Mouse (Mus musculus): Measurements from ENCODE around the gene Atp2a1.
"Not testable (repeated sequence)": the region's sequence is repeated elsewhere in the genome, so short reads cannot be mapped to it uniquely, and the experiment has no call there.

Gene Atp2a1

GRCm38 (mm10) chr7:126463004-126463403 is at the start of gene Atp2a1:
Gene Atp2a1, minus strand, starts transcription at chr7:126463108.
- in situ Hi-C loops (cut with MboI, MseI) = no loop called here

GRCm38 (mm10) chr7:126511287-126511686 is 48.4 kb upstream of the Atp2a1 start:
- in situ Hi-C loops (cut with MboI, MseI) = no loop called here

DNA sequence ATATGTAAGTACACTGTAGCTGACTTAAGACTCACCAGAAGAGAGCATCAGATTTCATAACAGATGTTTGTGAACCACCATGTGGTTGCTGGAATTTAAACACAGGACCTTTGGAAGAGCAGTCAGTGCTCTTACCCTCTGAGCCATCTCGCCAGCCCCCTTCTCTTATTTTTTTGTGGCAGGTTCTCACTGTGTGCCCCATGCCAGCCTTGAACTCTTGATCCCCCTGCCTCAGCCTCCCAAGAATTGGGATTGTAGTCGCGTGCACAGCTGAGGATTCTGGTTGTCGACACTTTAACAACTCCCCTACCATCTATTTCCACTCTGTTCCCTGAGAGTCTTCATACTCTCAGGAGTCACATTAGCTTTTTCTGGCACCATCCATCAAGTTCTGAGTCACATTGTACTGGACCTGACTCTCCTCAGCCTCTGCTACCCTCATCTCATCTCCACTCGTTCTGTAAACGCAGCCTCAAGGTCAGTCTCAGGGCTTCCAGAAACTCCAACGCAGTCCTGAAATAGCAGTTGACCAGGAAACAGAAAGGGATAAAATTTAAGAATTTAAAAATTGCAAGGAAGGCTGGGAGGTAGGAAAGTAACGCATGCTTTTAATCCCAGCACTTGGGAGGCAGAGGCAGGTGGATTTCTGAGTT is 44.3 kb upstream of the Atp2a1 start:
- in situ Hi-C loops (cut with MboI, MseI) = no loop called here

GRCm38 (mm10) chr7:126504913-126505312 is 42.0 kb upstream of the Atp2a1 start:
- in situ Hi-C loops (cut with MboI, MseI) = no loop called here

- in situ Hi-C loops (cut with MboI, MseI) = no loop called here
These were observed 40.5 kb upstream of the Atp2a1 start, which contains the start of gene Atxn2l for GRCm38 (mm10) chr7:126503273-126503878. Gene Atxn2l, minus strand, starts transcription at chr7:126503437.

- in situ Hi-C loops (cut with MboI, MseI) = no loop called here
These were observed 39.8 kb upstream of the Atp2a1 start for GRCm38 (mm10) chr7:126502751-126503150.

DNA sequence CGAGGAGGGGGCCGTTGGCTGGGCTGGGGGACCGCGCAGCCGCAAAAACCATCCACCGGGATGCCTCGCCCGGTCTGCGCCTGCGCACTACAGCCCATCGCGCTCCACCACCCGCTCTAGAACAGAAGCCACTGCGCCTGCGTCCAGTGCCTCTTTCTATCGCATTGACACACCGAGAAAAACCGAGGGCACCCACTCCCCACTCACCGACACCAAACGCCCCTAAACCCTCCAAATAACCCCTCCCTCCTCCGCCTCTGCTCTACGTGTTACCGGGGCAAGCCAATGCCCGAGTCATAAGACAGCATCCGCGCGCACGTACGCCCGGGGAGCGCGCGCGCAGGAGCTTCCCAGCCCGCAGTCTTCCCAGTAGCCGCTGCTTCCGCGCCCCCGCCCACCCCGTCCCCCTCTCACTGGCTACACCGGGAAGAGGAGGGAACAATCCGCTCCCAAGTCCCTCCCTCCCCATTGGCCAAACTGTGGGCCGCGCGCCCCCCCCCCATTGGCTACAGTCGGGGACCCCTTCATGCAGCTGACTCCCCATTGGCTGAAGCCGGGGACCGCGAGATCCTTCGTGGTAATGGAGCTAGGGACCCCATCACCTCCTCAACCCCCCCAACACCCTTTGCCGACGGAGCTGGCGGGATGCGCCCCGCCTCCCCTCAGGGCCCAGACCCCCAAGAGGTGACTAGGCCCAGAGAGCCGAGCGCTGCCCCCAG is 39.3 kb upstream of the Atp2a1 start:
- in situ Hi-C loops (cut with MboI, MseI) = no loop called here

- in situ Hi-C loops (cut with MboI, MseI) = no loop called here
These were observed 38.7 kb upstream of the Atp2a1 start for GRCm38 (mm10) chr7:126501684-126502022.

- in situ Hi-C loops (cut with MboI, MseI) = no loop called here
These were observed 36.5 kb upstream of the Atp2a1 start for GRCm38 (mm10) chr7:126499416-126499815.

- in situ Hi-C loops (cut with MboI, MseI) = no loop called here
These were observed 35.1 kb upstream of the Atp2a1 start for GRCm38 (mm10) chr7:126497966-126498365.

DNA sequence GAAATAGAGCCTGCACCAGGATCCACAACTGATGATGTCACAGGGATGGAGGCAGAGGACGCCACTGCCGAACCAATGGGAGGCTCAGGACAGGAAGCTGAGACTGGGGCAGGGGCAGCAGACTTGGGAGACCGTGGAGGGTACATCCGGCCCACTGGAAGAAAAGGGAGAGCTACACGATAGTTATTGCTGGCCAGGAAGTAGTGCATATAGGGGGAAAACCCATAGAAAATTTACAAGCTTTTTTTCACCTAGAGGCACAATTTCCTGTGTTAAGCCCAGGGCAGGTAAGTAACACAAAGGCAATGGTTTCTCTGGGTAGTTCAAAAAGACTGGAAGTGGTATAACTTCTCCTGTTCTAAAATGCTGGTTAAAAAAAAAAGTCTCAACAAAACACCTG is 33.6 kb upstream of the Atp2a1 start:
- in situ Hi-C loops (cut with MboI, MseI) = no loop called here

- in situ Hi-C loops (cut with MboI, MseI) = no loop called here
These were observed 31.2 kb upstream of the Atp2a1 start for GRCm38 (mm10) chr7:126494120-126494519.

GRCm38 (mm10) chr7:126491973-126492372 is 29.1 kb upstream of the Atp2a1 start:
- in situ Hi-C loops (cut with MboI, MseI) = no loop called here

GRCm38 (mm10) chr7:126491005-126491404 is 28.1 kb upstream of the Atp2a1 start:
- in situ Hi-C loops (cut with MboI, MseI) = no loop called here

DNA sequence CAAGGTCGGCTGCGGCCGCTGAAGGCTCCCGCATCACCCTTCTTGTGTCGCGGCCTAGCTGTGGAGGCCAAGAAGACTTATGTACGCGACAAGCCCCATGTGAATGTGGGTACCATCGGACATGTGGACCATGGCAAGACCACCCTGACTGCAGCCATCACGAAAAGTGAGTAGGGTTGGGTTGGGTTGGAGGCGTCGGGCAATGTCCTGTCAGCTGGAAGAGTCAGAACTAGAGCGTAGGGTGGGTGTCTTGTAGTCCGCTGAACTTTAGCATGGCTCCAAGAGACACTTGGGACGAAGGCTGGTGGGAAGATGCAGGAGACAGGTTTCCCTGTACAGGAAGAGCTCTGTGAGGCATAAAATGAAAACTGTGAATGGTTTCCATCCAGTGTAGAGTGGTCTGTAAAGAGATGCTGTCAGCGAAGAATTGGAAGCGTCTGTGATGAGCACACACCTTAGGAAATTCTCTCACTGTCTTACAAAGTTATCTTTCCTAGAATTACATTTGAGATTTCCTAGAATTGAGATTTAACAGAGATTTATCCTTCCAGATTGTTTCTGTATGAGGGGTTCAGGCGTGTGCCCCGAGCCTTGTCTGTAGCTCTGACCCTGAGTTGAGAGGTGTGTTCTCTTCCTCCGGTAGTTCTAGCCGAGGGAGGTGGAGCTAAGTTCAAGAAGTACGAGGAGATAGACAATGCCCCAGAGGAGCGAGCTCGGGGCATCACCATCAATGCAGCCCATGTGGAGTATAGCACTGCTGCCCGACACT is 24.9 kb upstream of the Atp2a1 start:
- in situ Hi-C loops (cut with MboI, MseI) = not testable (repeated sequence)

GRCm38 (mm10) chr7:126487052-126487483 is 24.2 kb upstream of the Atp2a1 start, which contains the start of gene Tufm:
Gene Tufm, plus strand, starts transcription at chr7:126487361.
- in situ Hi-C loops (cut with MboI, MseI) = no loop called here

GRCm38 (mm10) chr7:126482392-126482871 is 19.5 kb upstream of the Atp2a1 start:
- in situ Hi-C loops (cut with MboI, MseI) = no loop called here

- in situ Hi-C loops (cut with MboI, MseI) = no loop called here
These were observed 18.8 kb upstream of the Atp2a1 start for GRCm38 (mm10) chr7:126481699-126482098.

DNA sequence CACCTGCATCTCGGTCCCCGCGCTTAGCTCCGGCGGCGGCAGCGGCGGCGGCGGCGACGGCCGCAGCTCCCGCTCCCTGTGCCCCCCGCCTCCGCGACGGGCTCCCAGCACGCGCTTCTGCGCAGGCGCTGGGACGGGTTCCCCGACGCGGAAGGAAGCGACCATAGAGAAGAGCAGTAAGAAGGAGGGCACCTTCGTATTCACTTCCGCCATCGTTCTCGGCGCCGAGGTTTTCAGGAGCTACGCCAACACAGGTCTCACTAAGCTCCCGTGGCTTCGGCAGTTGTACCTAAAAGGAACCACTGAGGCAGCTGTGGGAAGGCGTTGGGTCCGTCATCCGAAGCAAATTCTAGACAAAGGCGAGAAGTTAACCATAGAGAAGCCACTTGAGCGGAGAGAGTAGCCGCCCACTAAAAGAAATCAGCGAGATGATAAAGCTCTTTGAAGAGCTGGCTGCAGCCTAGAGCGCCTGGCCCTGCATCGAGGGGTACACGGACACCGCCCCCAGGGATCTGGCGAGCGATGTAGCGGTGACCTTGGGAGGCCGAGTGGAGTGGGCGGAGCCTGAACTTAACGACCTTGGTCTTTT is 12.2 kb upstream of the Atp2a1 start, which contains the start of gene Sh2b1:
Sh2b1 (minus strand) TSS at position 432 of the 589 bp plus-strand sequence.
- in situ Hi-C loops (cut with MboI, MseI) = loop anchor here (5.0 kb wide), 2 partner anchors 52 to 78 kb away; partner anchors contain the start of gene Nfatc2ip

GRCm38 (mm10) chr7:126474486-126474955 is 11.6 kb upstream of the Atp2a1 start:
- in situ Hi-C loops (cut with MboI, MseI) = loop anchor here (5.0 kb wide), 1 partner anchor 77 kb away; the partner anchor contains the start of gene Nfatc2ip
